Mouse (Mus musculus) embryonic fibroblast, embryonic 13.5 days (primary cell): ENCODE data around the gene Socs4.

Experiments
- CTCF ChIP-seq: IDR thresholded peaks from 2 replicates; pipeline ENCODE4 v1.5.1; 2011; ENCODE audit warnings: mild to moderate bottlenecking, control low read depth, low read length, moderate library complexity, borderline replicate concordance; ENCODE audit not compliant: insufficient read depth
- POLR2A ChIP-seq: IDR thresholded peaks from 2 replicates; pipeline ENCODE4 v1.6.1; 2011; ENCODE audit warnings: low read depth, mild to moderate bottlenecking, control low read depth, low read length, moderate library complexity

DNA sequence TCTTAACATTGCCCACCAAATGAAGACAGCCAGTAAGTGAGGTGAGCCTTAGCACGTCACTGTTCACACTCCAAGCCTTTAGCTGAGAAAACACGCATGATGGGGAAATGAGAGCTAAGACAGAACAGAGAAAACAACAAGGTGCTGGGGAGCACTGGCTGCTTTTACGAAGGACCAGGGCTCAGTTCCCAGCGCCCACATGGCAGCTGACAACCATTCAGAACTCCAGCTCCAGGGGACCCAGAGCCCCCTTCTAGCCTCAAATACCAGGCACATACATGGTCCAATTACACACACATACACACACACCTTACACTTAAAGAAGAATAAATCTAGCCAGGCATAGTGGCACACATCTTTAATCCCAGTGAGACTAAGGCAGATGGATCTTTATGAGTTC is 7.7 kb upstream of the Socs4 start:
- TF ChIP-seq CTCF (no peak), POLR2A (no peak)
